Mouse (Mus musculus) forebrain, embryonic 10.5 days (tissue): ENCODE measurements around the gene Tmed1. TPM values are rescaled to one million over a fixed set of nuclear protein-coding genes. Genes with fewer than 3 reads are reported as not detected.
A peak's percentile ranks its signal among the peaks of the same experiment; 100 is the strongest.
"Not testable (repeated sequence)": the region's sequence is repeated elsewhere in the genome, so short reads cannot be mapped to it uniquely, and the experiment has no call there.

Experiments
- DNase-seq: peaks from one replicate; pipeline ENCODE4 v3.0.0-alpha.2; 2017; ENCODE audit warnings: low spot score; ENCODE audit errors: extremely low spot score
- H3K27ac ChIP-seq: fragments of 300-500 bp; sonication (generic); 2 replicates; pipeline ENCODE4 v1.5.1; 2016; ENCODE audit warnings: mild to moderate bottlenecking
- H3K27me3 ChIP-seq: fragments of 300-500 bp; sonication (generic); 2 replicates; pipeline ENCODE4 v1.6.1; 2016; ENCODE audit warnings: mild to moderate bottlenecking; ENCODE audit not compliant: poor library complexity, severe bottlenecking
- H3K36me3 ChIP-seq: fragments of 300-500 bp; sonication (generic); replicated peaks from 2 replicates; pipeline ENCODE4 v1.6.1; 2016; ENCODE audit warnings: mild to moderate bottlenecking, moderate library complexity
- H3K4me1 ChIP-seq: fragments of 300-500 bp; sonication (generic); 2 replicates; pipeline ENCODE4 v1.6.1; 2016
- H3K4me3 ChIP-seq: fragments of 300-500 bp; sonication (generic); 2 replicates; pipeline ENCODE4 v1.5.1; 2016; ENCODE audit warnings: mild to moderate bottlenecking, moderate library complexity
- H3K9me3 ChIP-seq: fragments of 300-500 bp; sonication (generic); 2 replicates; pipeline ENCODE4 v1.6.1; 2016; ENCODE audit warnings: mild to moderate bottlenecking, moderate library complexity
- WGBS: fragments of 180-500 bp; shearing (Covaris S2); methylation state at CpG from one replicate; pipeline ENCODE4 v1.1.7; 2016; 5-methylcytosine and 5-hydroxymethylcytosine counted together
- polyA plus RNA-seq: library from polyadenylated mRNA; unstranded; fragments of >200 nt; fragmentation: Nextera tagmentation; extraction: Ambion mirVana; gene quantifications from 2 replicates; pipeline ENCODE4 v1.2.1, GENCODE M21; 2016

Gene Tmed1
- polyA plus RNA-seq, 1 experiment from 2014 or later = 119 TPM

DNA sequence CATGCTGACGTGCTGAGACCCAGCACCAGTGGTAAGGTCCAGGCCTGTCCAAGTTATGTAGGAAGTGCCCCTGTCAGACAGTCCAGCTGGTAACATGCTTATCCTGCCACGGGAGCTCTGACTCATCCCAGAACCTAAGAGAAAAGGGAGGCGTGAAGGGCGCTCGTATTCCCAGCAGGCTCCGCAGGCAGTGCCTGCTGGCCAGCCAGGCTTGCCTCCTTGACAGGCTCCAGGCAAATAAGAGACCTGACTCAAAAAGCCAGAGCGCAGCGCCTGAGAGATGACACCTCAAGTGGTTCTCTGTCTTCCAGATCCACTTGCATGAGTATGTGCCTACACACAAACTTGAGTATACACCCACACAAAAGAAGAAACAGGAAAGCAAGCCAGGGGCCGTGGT is 15.3 kb downstream of the Tmed1 start:
- H3K4me3 ChIP-seq = no peak overlapping the region
- 90% methylated on average over 9 of the region's 9 CpGs for WGBS
- no peak for DNase-seq
- H3K27me3 ChIP-seq = no peaks in the 10 kb centered on the region
- peaks cover 8% of the 10 kb centered on the region; the same call in 1 of the 2 replicates for H3K4me1 ChIP-seq
- H3K9me3 ChIP-seq = no peaks in the 10 kb centered on the region
- H3K27ac ChIP-seq = no peak overlapping the region
- H3K36me3 ChIP-seq = peaks cover 59% of the 10 kb centered on the region

DNA sequence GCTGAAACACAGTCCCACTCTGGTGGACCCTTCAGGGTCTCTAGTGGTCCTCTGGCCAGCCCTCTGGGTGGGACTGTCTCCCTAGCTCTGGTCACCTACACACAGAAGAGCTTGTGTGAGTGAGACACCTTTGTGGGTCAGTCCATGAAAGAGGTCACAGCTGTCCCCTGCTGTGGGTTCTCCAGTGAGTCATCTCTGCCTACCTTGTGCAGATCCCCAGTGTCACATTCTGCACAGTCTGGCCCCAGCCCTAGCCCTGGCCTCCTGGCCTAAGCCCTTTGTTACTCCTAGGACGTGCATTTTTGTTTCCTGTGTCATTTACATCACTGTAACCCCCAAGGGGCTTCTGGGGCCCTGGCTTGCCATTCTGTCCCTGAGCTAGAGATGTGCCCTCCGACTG is 16.1 kb downstream of the Tmed1 start:
- 60% methylated on average over 2 of the region's 2 CpGs for WGBS
- DNase-seq = no peak
- H3K27me3 ChIP-seq = no peaks in the 10 kb centered on the region
- H3K36me3 ChIP-seq = peaks cover 58% of the 10 kb centered on the region
- H3K4me3 ChIP-seq = no peak overlapping the region
- H3K27ac ChIP-seq = 0 out of 2 replicates have a peak overlapping the region, but pooled peaks have one; percentile 26
- H3K9me3 ChIP-seq = no peaks in the 10 kb centered on the region
- peaks cover 8% of the 10 kb centered on the region; the same call in 1 of the 2 replicates for H3K4me1 ChIP-seq

GRCm38 (mm10) chr9:21490696-21491095 is 19.4 kb downstream of the Tmed1 start:
- H3K4me1 ChIP-seq = no peaks in the 10 kb centered on the region
- 93% methylated on average over 9 of the region's 9 CpGs for whole genome bisulfite sequencing
- no peak overlapping the region for H3K27ac ChIP-seq
- H3K27me3 ChIP-seq = no peaks in the 10 kb centered on the region
- DNase-seq = no peak
- peaks cover 64% of the 10 kb centered on the region for H3K36me3 ChIP-seq
- H3K9me3 ChIP-seq = no peaks in the 10 kb centered on the region
- no peak overlapping the region for H3K4me3 ChIP-seq

- WGBS = 100% methylated on average over 1 of the region's 2 CpGs
- not testable (repeated sequence) for H3K27ac ChIP-seq
- H3K36me3 ChIP-seq = peaks cover 71% of the 10 kb centered on the region
Observed at GRCm38 (mm10) chr9:21488246-21488645, 21.8 kb downstream of the Tmed1 start.

GRCm38 (mm10) chr9:21484065-21484464 is 26.0 kb downstream of the Tmed1 start:
- Histone ChIP-seq H3K4me3 (no peak overlapping the region), H3K4me1 (no peaks in the 10 kb centered on the region), H3K27ac (no peak overlapping the region), H3K9me3 (no peaks in the 10 kb centered on the region), H3K27me3 (no peaks in the 10 kb centered on the region), H3K36me3 (peaks cover 84% of the 10 kb centered on the region)
- WGBS = 94% methylated on average over 4 of the region's 4 CpGs
- DNase-seq = no peak

More at GRCm38 (mm10) chr9:21488246-21488645, 21.8 kb downstream of the Tmed1 start:
- not testable (repeated sequence) for H3K4me3 ChIP-seq, H3K4me1 ChIP-seq, DNase-seq, H3K9me3 ChIP-seq, H3K27me3 ChIP-seq

GRCm38 (mm10) chr9:21477707-21478106 is 32.3 kb downstream of the Tmed1 start:
- 95% methylated on average over 6 of the region's 6 CpGs for WGBS
- Histone ChIP-seq H3K27ac (no peak overlapping the region), H3K27me3 (no peaks in the 10 kb centered on the region), H3K9me3 (peaks cover 8% of the 10 kb centered on the region), H3K4me1 (no peaks in the 10 kb centered on the region), H3K4me3 (no peak overlapping the region), H3K36me3 (peaks cover 96% of the 10 kb centered on the region)
- no peak for DNase-seq

DNA sequence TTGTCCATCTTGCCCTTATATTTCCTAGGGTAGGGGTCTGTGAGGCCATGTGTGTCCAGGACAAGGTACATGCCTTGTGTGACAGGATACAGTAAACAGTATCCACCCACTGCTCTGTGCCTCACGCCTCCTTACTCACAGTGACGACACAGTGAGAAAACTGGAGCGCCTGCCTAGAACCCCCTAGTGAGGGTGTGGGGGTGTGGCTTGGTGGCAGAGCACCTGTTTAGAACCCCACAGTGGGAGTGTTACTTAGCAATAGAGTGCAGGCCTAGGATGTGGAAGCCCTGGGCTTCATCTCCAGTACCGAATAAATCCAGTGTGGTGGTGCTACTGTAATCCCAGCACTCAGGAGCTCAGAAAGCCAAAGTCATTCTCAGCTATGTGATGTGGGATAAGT is 37.1 kb downstream of the Tmed1 start:
- DNase-seq = no peak
- Histone ChIP-seq H3K4me3 (no peak overlapping the region), H3K27ac (no peak overlapping the region), H3K36me3 (peaks cover 96% of the 10 kb centered on the region), H3K9me3 (peaks cover 5% of the 10 kb centered on the region), H3K4me1 (no peaks in the 10 kb centered on the region), H3K27me3 (no peaks in the 10 kb centered on the region)
- WGBS = 95% methylated on average over 4 of the region's 4 CpGs

GRCm38 (mm10) chr9:21469032-21470024 is 40.7 kb downstream of the Tmed1 start:
- no peaks in the 10 kb centered on the region for H3K27me3 ChIP-seq
- peaks cover 90% of the 10 kb centered on the region for H3K36me3 ChIP-seq
- H3K4me1 ChIP-seq = no peaks in the 10 kb centered on the region
- no peak overlapping the region for H3K4me3 ChIP-seq
- peak; percentile 34 for DNase-seq
- 89% methylated on average over 20 of the region's 20 CpGs for WGBS
- H3K27ac ChIP-seq = no peak overlapping the region
- H3K9me3 ChIP-seq = no peaks in the 10 kb centered on the region

DNA sequence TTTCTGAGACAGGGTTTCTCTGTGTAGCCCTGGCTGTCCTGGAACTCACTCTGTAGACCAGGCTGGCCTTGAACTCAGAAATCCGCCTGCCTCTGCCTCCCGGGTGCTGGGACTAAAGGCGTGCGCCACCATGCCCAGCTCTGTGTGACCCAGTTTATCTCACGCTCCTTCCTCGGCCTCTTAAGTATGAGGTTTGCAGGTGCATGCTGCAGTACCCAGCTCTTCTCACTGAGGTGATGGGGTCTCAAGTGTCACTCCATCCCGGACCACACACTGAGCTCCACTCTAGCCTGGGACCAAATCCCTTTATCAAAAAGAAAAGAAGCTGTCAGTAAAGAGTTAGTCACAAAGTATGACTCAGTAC is 45.5 kb downstream of the Tmed1 start:
- not testable (repeated sequence) for H3K27me3 ChIP-seq, DNase-seq, H3K4me1 ChIP-seq, H3K9me3 ChIP-seq, H3K27ac ChIP-seq, H3K4me3 ChIP-seq
- peaks cover 59% of the 10 kb centered on the region for H3K36me3 ChIP-seq
- 94% methylated on average over 7 of the region's 7 CpGs for WGBS

- Histone ChIP-seq H3K27ac (0 out of 2 replicates have a peak overlapping the region, but pooled peaks have one; percentile 4), H3K9me3 (no peaks in the 10 kb centered on the region), H3K27me3 (no peaks in the 10 kb centered on the region), H3K36me3 (peaks cover 57% of the 10 kb centered on the region), H3K4me1 (no peaks in the 10 kb centered on the region), H3K4me3 (no peak overlapping the region)
- DNase-seq = no peak
- WGBS = 90% methylated on average over 3 of the region's 3 CpGs
Observed at GRCm38 (mm10) chr9:21463766-21464564, 46.1 kb downstream of the Tmed1 start.

- peaks cover 56% of the 10 kb centered on the region for H3K36me3 ChIP-seq
- 88% methylated on average over 5 of the region's 5 CpGs for WGBS
- DNase-seq = no peak
Observed at GRCm38 (mm10) chr9:21463138-21463590, 46.9 kb downstream of the Tmed1 start.

DNA sequence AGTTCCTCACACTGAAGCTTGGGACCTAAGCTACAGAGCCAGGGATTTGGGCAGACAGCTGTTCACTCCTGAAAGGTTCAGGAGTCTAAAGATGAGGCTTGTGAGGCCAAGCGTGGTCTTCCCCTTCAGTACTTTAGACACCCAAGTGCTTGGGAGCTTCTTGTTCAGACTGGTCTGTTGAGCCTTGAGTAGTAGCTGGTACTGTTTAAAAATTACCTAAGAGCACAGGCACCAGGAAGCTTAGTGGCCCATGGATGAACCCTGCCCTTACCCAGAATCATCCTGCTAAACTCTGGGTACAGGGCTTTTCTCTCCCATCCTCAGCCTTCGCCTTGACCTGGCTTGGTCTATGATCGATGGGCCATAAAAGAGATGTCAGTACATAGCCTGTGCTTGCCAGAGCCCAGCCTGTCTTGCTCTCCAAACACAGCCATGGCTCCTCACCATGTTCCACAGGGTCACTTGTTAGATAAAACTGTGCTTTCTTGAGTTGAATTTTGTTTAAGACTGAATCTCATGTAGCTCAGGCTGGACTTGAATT is 49.6 kb downstream of the Tmed1 start:
- no peaks in the 10 kb centered on the region for H3K27me3 ChIP-seq
- DNase-seq = no peak
- H3K4me1 ChIP-seq = no peaks in the 10 kb centered on the region
- 94% methylated on average over 3 of the region's 3 CpGs for WGBS
- H3K9me3 ChIP-seq = no peaks in the 10 kb centered on the region
- peaks cover 37% of the 10 kb centered on the region for H3K36me3 ChIP-seq
- no peak overlapping the region for H3K4me3 ChIP-seq
- no peak overlapping the region for H3K27ac ChIP-seq

More at GRCm38 (mm10) chr9:21463138-21463590, 46.9 kb downstream of the Tmed1 start:
- H3K4me3 ChIP-seq = no peak overlapping the region
- H3K9me3 ChIP-seq = no peaks in the 10 kb centered on the region
- no peaks in the 10 kb centered on the region for H3K4me1 ChIP-seq
- H3K27me3 ChIP-seq = no peaks in the 10 kb centered on the region
- H3K27ac ChIP-seq = 0 out of 2 replicates have a peak overlapping the region, but pooled peaks have one; percentile 4
